Mouse (Mus musculus): ENCODE data around the gene Scaf4.

- TF ChIP-seq CTCF (IDR thresholded peaks at IDR 0.05; ENCODE audit: extremely low read depth, insufficient read depth, low read length) (no peak), POLR2A (IDR thresholded peaks at IDR 0.05; ENCODE audit: extremely low read depth, insufficient read depth, low read length) (no peak)
Measured at GRCm38 (mm10) chr16:90266581-90266980, 17.7 kb downstream of the Scaf4 start.

All from cortical plate, adult 2 months (tissue).